Mouse (Mus musculus) kidney, postnatal 25 days (tissue): Measurements from ENCODE around the gene Hdac4.

Experiments used
- DNase-seq, 2 experiments: peaks; one replicate each; pipeline ENCODE4 v3.0.0; 2021; ENCODE audit warnings: mixed read lengths in 2 of 2

The Hdac4 gene

GRCm38 (mm10) chr1:91915961-91916360 is 279.5 kb downstream of the Hdac4 start:
- DNase-seq = no peak

GRCm38 (mm10) chr1:91914648-91915047 is 280.9 kb downstream of the Hdac4 start:
- peak; percentile 25 to 71 for DNase-seq

GRCm38 (mm10) chr1:91913850-91914249 is 281.6 kb downstream of the Hdac4 start:
- peak; percentile 72 to 81 for DNase-seq

GRCm38 (mm10) chr1:91912227-91913119 is 283.0 kb downstream of the Hdac4 start:
- DNase-seq = no peak

- no peak for DNase-seq
Observed at GRCm38 (mm10) chr1:91905268-91905667, 290.2 kb downstream of the Hdac4 start.

GRCm38 (mm10) chr1:91903241-91903981 is 292.1 kb downstream of the Hdac4 start:
- peak in 1 of 2 experiments; percentile 28 for DNase-seq

- no peak for DNase-seq
Observed at GRCm38 (mm10) chr1:91897078-91897477, 298.4 kb downstream of the Hdac4 start.

- DNase-seq = no peak
Observed at GRCm38 (mm10) chr1:91894286-91894685, 301.2 kb downstream of the Hdac4 start.

GRCm38 (mm10) chr1:91893598-91893997 is 301.9 kb downstream of the Hdac4 start:
- DNase-seq = no peak

GRCm38 (mm10) chr1:91883115-91883514 is 312.4 kb downstream of the Hdac4 start:
- peak; percentile 47 to 55 for DNase-seq

- DNase-seq = no peak
Observed at GRCm38 (mm10) chr1:91880899-91881298, 314.6 kb downstream of the Hdac4 start.

- DNase-seq = no peak
Observed at GRCm38 (mm10) chr1:91880156-91880555, 315.3 kb downstream of the Hdac4 start.
